Mouse (Mus musculus) G1E-ER4 (cell line): ENCODE data around the gene Ccdc155. TPM values are rescaled to one million over a fixed set of nuclear protein-coding genes. Genes with fewer than 3 reads are reported as not detected.

Source experiments
- GATA1 ChIP-seq: IDR thresholded peaks from one replicate; pipeline ENCODE4 v1.8.0; 2012; ENCODE audit warnings: low read length, inconsistent platforms
- polyA plus RNA-seq: library from polyadenylated mRNA; stranded (reverse); fragments of >175 nt; gene quantifications from 2 replicates; pipeline ENCODE4 v1.2.3, GENCODE M21; 2012

Gene Ccdc155
- polyA plus RNA-seq, 1 experiment = not detected

DNA sequence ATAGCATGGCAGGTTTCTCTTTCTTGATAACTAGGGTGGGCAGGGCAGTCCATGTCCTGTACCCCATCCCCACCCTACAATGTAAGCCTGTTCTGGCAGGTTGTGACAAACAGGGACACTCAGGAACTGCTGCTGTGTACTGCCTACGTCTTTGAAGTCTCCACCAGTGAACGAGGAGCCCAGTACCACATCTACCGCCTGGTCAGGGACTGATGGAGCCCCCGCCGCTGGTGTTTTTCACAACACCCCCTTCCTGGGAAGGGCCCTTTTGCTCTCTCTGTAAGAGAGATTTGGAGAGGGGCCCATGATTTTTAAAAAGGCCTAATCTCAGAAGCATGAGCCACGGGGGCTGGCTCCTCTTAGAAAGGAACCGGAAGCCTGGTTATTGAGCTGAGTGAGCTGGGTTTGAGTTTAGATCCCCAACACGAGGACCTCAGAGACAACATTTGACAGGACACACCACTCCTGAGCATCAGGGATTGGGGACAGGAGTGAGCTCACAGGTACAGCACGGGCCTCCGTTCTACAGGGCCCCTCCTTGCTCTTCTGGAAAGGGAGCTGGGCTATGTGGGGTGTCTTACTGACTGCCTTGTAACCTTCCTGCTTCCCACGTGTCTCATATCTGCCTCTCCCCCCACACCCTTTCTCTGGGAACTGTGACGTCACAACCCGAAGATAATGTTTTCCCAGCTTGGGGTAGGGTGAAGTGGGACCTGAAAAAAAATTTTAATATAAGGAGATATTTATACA lies 28.2 kb upstream of the Ccdc155 start:
- no peak for TF ChIP-seq GATA1

DNA sequence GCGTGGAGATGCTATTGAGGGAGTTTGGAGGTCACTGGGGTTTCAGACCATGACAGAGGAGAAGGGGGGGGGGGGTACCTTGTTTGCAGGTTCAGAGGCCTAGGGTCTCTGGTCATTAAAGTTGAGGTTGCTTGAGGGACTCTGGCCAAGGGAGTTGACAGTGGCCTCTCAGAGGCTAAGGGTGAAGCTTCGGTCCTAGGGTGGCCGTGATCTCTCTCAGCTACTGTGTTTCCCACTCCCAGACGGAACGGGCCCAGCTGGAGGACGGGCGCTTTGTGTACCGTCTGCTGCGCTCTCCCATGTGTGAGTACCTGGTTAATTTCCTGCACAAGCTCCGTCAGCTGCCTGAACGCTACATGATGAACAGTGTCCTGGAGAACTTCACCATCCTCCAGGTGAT lies 27.2 kb upstream of the Ccdc155 start:
- TF ChIP-seq GATA1 = no peak

- no peak for TF ChIP-seq GATA1
Observed at GRCm38 (mm10) chr7:45231192-45231591, 26.5 kb upstream of the Ccdc155 start.

GRCm38 (mm10) chr7:45229459-45230203 lies 24.9 kb upstream of the Ccdc155 start:
- TF ChIP-seq GATA1 = no peak

- no peak for TF ChIP-seq GATA1
Observed at GRCm38 (mm10) chr7:45229046-45229445, 24.4 kb upstream of the Ccdc155 start.

DNA sequence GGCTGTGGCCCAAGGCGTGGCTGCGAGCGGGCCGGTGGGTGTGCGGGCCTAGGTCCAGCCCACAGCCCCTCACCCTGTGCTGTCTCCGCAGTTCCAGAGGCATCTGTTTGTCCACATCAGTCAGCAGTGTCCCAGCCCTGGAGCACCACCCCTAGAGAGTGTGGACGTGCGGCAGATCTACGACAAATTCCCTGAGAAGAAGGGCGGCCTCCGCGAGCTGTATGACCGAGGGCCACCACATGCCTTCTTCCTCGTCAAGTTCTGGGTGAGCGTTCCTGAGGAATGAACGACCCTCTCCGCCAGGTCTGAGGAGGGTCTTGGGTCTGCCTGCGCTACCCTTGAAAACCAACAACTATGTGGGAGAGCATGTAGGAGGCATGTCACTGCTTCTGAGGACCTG lies 23.9 kb upstream of the Ccdc155 start:
- TF ChIP-seq GATA1 = no peak

DNA sequence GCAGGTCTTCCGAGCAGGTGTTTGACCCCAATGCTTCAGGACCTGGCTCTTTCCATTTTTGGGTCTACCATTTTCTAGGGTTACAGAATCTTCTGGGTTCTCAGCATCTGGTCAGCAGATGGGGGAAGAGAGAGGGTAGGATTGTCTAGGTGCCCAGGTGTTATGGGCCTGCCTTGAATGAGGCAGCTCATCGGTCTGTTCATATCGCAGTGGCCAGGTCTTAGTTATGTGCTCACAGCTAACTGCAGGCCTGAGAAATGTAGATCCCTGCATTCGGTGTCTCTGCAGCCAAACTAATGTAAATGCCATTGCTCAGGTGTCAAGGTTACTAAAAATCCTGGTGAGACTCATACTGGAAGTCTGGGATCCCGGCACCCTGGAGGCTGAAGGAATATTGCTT lies 21.7 kb upstream of the Ccdc155 start:
- no peak for TF ChIP-seq GATA1

DNA sequence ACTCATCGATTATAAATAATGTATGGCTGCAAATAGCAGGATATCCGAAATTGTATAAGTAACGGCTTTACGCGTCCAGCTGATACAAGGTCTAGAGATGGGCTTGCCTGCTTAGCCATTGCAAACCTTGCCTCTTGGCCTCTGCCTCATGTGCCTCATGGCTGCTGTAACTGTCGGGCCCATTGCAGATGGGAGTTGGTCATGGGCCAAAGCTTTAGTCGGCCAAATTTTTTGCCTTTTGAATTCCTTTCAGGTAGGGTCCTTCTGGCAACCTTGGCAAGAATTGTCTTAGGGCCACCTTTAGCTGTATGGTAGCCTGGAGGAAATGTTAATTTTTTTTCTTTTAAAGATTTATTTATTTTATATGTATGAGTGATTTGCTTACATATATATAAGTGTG lies 20.1 kb upstream of the Ccdc155 start:
- TF ChIP-seq GATA1 = no peak

- no peak for TF ChIP-seq GATA1
Observed at GRCm38 (mm10) chr7:45221680-45222079, 17.0 kb upstream of the Ccdc155 start.

DNA sequence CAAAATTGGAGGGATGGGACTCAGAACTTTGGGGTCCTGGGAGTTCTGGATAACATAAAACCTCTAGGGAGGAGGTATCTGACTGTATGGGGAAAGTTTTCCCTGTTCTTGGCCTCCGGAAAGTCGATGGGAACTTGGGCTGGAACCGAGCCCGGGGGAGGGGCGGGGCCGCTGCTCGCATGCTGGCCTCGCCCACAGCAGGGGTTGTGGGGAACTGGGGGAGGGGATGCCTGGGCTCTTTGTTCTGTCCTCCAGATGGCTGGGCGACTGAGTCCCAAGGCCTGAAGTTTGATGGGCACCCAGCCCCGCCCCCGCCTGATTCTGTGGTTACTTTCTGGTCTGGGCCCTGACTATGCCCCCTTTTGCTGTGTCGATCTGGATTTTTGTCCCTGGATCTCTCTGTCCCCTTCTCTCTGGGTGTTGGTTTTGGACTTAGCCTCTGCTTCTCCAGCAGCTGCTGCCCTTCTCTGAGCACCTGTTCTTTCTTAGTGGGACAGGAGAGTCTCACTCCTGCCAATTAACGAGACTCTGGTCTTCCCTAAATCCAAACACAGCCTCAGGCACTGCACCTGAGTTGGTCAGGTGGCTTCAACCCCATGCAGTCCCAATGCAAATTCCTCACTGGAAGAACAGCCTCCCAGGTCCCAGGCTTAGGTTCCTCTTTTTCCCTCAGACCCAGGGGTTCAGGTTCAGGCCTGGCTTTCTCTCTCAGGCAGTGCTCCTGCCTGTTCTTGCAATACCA lies 11.9 kb upstream of the Ccdc155 start:
- TF ChIP-seq GATA1 = no peak

DNA sequence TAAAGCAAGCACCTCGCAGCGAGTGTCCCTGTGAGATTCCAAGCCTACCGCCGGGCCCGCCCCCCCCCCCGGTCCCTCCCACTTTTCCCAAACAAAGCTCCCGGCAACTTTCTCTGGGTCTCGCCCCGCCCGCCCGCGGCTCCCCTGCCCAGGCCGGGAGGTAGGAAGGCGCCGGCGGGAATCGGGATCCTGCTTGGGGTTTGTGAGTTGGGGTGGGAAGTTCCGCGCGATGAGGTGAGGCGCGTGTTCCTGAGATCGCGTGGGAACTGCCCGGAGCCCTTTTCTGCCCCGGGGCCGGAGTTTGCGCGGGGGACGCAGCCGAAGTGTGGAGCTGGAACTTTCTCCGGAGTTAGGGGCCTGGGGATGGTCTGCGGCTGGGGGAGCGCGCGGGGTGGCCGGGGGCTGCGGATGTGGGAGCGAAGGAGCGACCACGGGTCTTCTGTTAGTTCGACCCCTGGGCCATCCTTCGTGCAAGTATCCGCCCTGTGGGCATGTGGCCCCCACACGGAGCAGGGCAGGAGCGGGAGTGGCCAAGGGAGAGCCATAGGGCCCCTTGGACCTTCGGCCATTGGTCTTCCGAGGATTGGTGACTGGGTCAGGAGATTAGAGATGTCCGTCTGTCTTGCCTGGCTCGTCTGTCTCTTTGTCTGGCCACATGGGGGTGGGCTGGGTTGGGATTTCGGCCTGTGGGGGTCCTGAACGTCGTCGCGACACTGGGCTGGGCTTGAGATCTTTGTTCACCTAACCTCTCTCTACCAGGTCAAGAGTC lies 11.2 kb upstream of the Ccdc155 start, which contains the start of gene Tead2:
Gene Tead2, plus strand, starts transcription at position 81 of the 769 bp plus-strand sequence.
- TF ChIP-seq GATA1 = no peak

- no peak for TF ChIP-seq GATA1
Observed at GRCm38 (mm10) chr7:45213708-45214107, 9.0 kb upstream of the Ccdc155 start.

- TF ChIP-seq GATA1 = no peak
Observed at GRCm38 (mm10) chr7:45212356-45212755, 7.7 kb upstream of the Ccdc155 start.

- no peak for TF ChIP-seq GATA1
Observed at GRCm38 (mm10) chr7:45211851-45212251, 7.2 kb upstream of the Ccdc155 start, which contains the start of gene Dkkl1. Gene Dkkl1 (minus strand): TSS chr7:45212147.

DNA sequence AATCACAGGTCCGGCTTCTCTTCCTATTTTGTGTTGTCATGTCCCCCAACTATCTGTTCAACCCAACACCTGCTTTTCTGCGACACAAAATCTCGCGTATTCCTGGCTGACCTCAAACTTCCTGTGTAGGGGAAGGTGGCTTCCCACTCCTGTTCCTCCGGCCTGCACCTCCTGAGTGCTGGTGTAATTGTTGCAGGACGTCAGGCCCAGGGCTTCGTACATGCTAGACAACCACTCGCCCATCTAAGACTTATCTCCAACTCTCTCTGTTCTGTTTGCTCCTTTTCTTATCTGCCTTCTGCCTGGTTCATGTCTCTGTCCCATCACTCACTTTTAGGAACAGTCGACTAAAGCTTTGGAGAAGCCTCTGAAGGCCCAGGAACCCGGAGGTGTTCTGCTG lies 6.4 kb upstream of the Ccdc155 start:
- no peak for TF ChIP-seq GATA1
